Mouse (Mus musculus) right cerebral cortex, postnatal 10 days (tissue): Measurements from ENCODE around the gene Omt2b.
"Not testable (repeated sequence)": the region's sequence is repeated elsewhere in the genome, so short reads cannot be mapped to it uniquely, and the experiment has no call there.

Experiments used
- DNase-seq, 2 experiments: peaks; one replicate each; pipeline ENCODE4 v3.0.0; 2021; ENCODE audit warnings: low spot score in 2 of 2

The Omt2b gene

GRCm38 (mm10) chr9:78327289-78327688 is at the start of gene Omt2b:
Gene Omt2b (plus strand): TSS chr9:78327589.
- not testable (repeated sequence) for DNase-seq

GRCm38 (mm10) chr9:78282002-78282711 is 45.2 kb upstream of the Omt2b start:
- not testable (repeated sequence) for DNase-seq

- DNase-seq = not testable (repeated sequence)
Observed at GRCm38 (mm10) chr9:78289063-78289462, 38.3 kb upstream of the Omt2b start.

- not testable (repeated sequence) for DNase-seq
Observed at GRCm38 (mm10) chr9:78289723-78290122, 37.7 kb upstream of the Omt2b start, which contains the start of gene Gm10639. Gene Gm10639 (plus strand): TSS chr9:78289923.

- DNase-seq = not testable (repeated sequence)
Observed at GRCm38 (mm10) chr9:78292462-78292861, 34.9 kb upstream of the Omt2b start.

- DNase-seq = not testable (repeated sequence)
Observed at GRCm38 (mm10) chr9:78293683-78294082, 33.7 kb upstream of the Omt2b start.

GRCm38 (mm10) chr9:78294781-78295180 is 32.6 kb upstream of the Omt2b start:
- DNase-seq = not testable (repeated sequence)

GRCm38 (mm10) chr9:78296089-78296488 is 31.3 kb upstream of the Omt2b start:
- peak; percentile 21 to 31 for DNase-seq

GRCm38 (mm10) chr9:78298232-78298631 is 29.2 kb upstream of the Omt2b start:
- no peak for DNase-seq

- DNase-seq = not testable (repeated sequence)
Observed at GRCm38 (mm10) chr9:78299143-78299542, 28.2 kb upstream of the Omt2b start.

GRCm38 (mm10) chr9:78308122-78308521 is 19.3 kb upstream of the Omt2b start:
- not testable (repeated sequence) for DNase-seq

GRCm38 (mm10) chr9:78314696-78315095 is 12.7 kb upstream of the Omt2b start, which contains the start of gene Omt2a:
Gene Omt2a (minus strand): TSS chr9:78314796.
- no peak for DNase-seq

- DNase-seq = no peak
Observed at GRCm38 (mm10) chr9:78319499-78319898, 7.9 kb upstream of the Omt2b start.

GRCm38 (mm10) chr9:78337050-78337449 is 9.7 kb downstream of the Omt2b start:
- not testable (repeated sequence) for DNase-seq

- peak; percentile 22 to 47 for DNase-seq
Observed at GRCm38 (mm10) chr9:78340324-78340723, 12.9 kb downstream of the Omt2b start.

- DNase-seq = not testable (repeated sequence)
Observed at GRCm38 (mm10) chr9:78342494-78342893, 15.1 kb downstream of the Omt2b start.

- not testable (repeated sequence) for DNase-seq
Observed at GRCm38 (mm10) chr9:78343055-78343454, 15.7 kb downstream of the Omt2b start.

- DNase-seq = not testable (repeated sequence)
Observed at GRCm38 (mm10) chr9:78345235-78345634, 17.8 kb downstream of the Omt2b start.

GRCm38 (mm10) chr9:78347004-78347403 is 19.6 kb downstream of the Omt2b start:
- no peak for DNase-seq

- DNase-seq = not testable (repeated sequence)
Observed at GRCm38 (mm10) chr9:78348206-78349004, 21.0 kb downstream of the Omt2b start.

GRCm38 (mm10) chr9:78349141-78349540 is 21.8 kb downstream of the Omt2b start:
- not testable (repeated sequence) for DNase-seq

- DNase-seq = not testable (repeated sequence)
Observed at GRCm38 (mm10) chr9:78350007-78350406, 22.6 kb downstream of the Omt2b start.
